Comparison of ENCODE assay signal across 7 mouse cellular contexts in genomic region chr11:89839671-89840327, GRCm38 (mm10).
DNase-seq lines count a peak whose midpoint lies in the region; ATAC-seq lines count a peak whose summit lies in the region.

No protein-coding gene starts in this region.

- H3K27ac ChIP-seq in embryonic facial prominence, embryonic 10.5 days (replicated peaks): no peak overlapping the region; the same call in 1 of the 2 replicates
- H3K27ac ChIP-seq in stomach, embryonic 14.5 days (ENCODE audit: low read length): peak overlapping the region; percentile 64; the same call in 1 of the 2 replicates

- no peak overlapping the region for H3K4me2 ChIP-seq in stomach, embryonic 14.5 days (replicated peaks; ENCODE audit: low read depth, low read length)

- H3K9ac ChIP-seq in stomach, embryonic 14.5 days (replicated peaks; ENCODE audit: low read depth, low read length): no peak overlapping the region

- ATAC-seq in stomach, embryonic 14.5 days (ENCODE audit: insufficient number of reproducible peaks, insufficient read depth, low FRiP score, low read depth): peak; percentile 56; the same call in 1 of the 2 replicates

- no peaks in the 10 kb centered on the region for H3K27me3 ChIP-seq in embryonic facial prominence, embryonic 10.5 days (replicated peaks; ENCODE audit: low read depth, poor library complexity, severe bottlenecking)
- H3K27me3 ChIP-seq in stomach, embryonic 14.5 days (ENCODE audit: control insufficient read depth, insufficient read depth, low read length): no peaks in the 10 kb centered on the region

- peak; percentile 27 to 34 for DNase-seq in left cerebral cortex, postnatal 10 days (ENCODE audit: extremely low spot score in 1 of 2, low spot score in 2 of 2)
- DNase-seq in left cerebral cortex, adult 11 months (ENCODE audit: low spot score): no peak
- peak; percentile 9 for DNase-seq in embryonic facial prominence, embryonic 10.5 days (ENCODE audit: low spot score)
- DNase-seq in heart, postnatal 14 days: peak; percentile 22 to 53
- DNase-seq in lung, postnatal 10 days: peak; percentile 78
- DNase-seq in thymus, adult 18-20 months: no peak

- H3K4me1 ChIP-seq in embryonic facial prominence, embryonic 10.5 days: no peaks in the 10 kb centered on the region; the same call in 1 of the 2 replicates
- peaks cover 3% of the 10 kb centered on the region; the same call in 1 of the 2 replicates for H3K4me1 ChIP-seq in stomach, embryonic 14.5 days (ENCODE audit: control insufficient read depth, insufficient read depth, low read length)

- H3K36me3 ChIP-seq in embryonic facial prominence, embryonic 10.5 days (replicated peaks): no peaks in the 10 kb centered on the region
- no peaks in the 10 kb centered on the region for H3K36me3 ChIP-seq in stomach, embryonic 14.5 days (ENCODE audit: control insufficient read depth, insufficient read depth, low read length)

- H3K9me3 ChIP-seq in embryonic facial prominence, embryonic 10.5 days: no peaks in the 10 kb centered on the region
- H3K9me3 ChIP-seq in stomach, embryonic 14.5 days (ENCODE audit: control insufficient read depth, low read depth, low read length): no peaks in the 10 kb centered on the region

- WGBS in embryonic facial prominence, embryonic 10.5 days: 39% methylated on average over 6 of the region's 6 CpGs
- whole genome bisulfite sequencing in stomach, embryonic 14.5 days: 18% methylated on average over 6 of the region's 6 CpGs

- H3K4me3 ChIP-seq in embryonic facial prominence, embryonic 10.5 days: no peak overlapping the region
- H3K4me3 ChIP-seq in stomach, embryonic 14.5 days (ENCODE audit: low read depth, low read length): no peak overlapping the region

- intact Hi-C loops in left cerebral cortex, postnatal 10 days (cut with DNase I): no loop called here
- intact Hi-C loops in heart, postnatal 14 days (cut with DNase I): no loop called here

Comparison
In these comparisons a context has a peak if more than half of its experiments do, and no peak if none do; other contexts are left out.
1. DNase-seq: peak in left cerebral cortex, postnatal 10 days (2 of 2), embryonic facial prominence, embryonic 10.5 days (single experiment), heart, postnatal 14 days (2 of 2) and lung, postnatal 10 days (single experiment); none in left cerebral cortex, adult 11 months (single experiment) and thymus, adult 18-20 months (0 of 2).